Mouse (Mus musculus): ENCODE data around the gene Gm28042. TPM values are rescaled to one million over a fixed set of nuclear protein-coding genes. Genes with fewer than 3 reads are reported as not detected.

Gene Gm28042
- 0.57 to 1.3 TPM in 2 of 3 replicates, not detected in the other for total RNA-seq (2017)

DNA sequence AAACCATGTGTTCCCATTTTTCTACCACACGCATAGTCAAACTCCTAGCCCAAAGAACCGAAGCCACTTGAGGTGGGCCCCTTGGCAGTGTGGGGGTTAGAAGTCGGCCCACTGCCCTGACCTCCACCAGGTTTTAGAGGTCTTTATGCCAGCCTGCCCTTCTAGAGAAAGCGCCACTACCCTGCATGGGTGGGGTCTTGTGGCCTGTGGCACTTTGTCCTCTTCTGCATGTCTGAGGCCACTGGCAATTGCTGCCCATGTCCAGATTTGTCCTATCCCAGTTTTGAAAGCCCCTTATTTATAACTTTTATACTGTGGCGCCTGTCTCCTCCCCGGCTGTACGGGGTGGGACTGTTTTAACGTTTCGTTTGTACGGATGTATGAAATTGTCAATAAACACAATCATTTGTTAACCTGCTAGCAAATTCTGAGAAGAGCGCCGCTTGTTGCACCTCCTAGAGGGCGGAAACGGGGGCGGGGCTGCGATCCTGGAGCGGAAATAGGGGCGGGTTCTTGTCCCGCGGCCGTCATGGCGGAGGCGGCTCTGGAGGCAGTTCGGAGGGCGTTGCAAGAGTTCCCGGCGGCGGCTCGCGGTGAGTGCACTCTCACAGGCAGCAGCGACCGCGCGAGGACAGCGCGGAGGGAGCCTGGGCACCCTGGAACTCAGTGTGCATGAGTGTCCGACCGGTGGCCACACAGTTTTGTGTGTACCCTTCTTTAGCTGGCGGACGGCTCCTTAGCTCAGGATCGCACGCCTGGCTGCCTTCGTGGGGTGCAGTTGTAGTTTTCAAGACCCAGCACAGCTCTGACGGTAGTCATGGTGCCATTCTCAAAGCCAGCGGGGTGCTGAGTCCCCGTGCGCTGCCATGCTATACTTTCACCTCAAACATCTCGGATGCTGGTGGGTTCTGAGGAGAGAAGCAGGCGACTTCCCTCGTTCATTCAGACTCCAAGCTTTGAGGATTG lies at the start of gene Gm28042, which contains the start of gene Jmjd7:
Gene Gm28042 (plus strand): TSS at position 510 of the 966 bp plus-strand sequence.
Gene Jmjd7 (plus strand): TSS at position 500 of the 966 bp plus-strand sequence.
- peak; percentile 90 for ATAC-seq (replicated peaks; ENCODE audit: insufficient number of reproducible peaks, low FRiP score, low TSS enrichment, poor library complexity, severe bottlenecking)

GRCm38 (mm10) chr2:119980343-119980986 lies 46.8 kb upstream of the Gm28042 start:
- ATAC-seq (replicated peaks; ENCODE audit: insufficient number of reproducible peaks, low FRiP score, low TSS enrichment, poor library complexity, severe bottlenecking) = no peak

DNA sequence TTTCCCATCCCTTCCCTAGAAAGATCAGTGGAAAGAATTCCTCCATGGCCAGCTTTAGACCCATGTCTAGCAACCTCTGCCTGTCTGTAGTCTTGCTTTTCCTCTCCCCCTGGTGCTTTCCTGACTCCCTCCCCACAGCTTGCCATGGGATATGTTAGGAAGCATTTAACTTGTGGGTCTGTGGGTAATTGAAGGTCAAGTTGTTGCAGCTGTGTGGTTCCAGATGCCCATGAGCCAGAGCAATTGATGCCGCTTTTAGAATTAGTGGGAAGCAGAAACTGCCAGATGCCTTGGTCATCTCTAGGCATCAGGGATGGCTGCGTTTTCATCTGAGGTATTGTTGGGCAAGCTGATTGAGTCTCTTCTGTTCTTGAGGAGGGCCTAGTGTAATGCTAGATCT lies 45.7 kb upstream of the Gm28042 start:
- no peak for ATAC-seq (replicated peaks; ENCODE audit: insufficient number of reproducible peaks, low FRiP score, low TSS enrichment, poor library complexity, severe bottlenecking)

- no peak for ATAC-seq (replicated peaks; ENCODE audit: insufficient number of reproducible peaks, low FRiP score, low TSS enrichment, poor library complexity, severe bottlenecking)
Measured at GRCm38 (mm10) chr2:119985871-119986270, 41.4 kb upstream of the Gm28042 start.

GRCm38 (mm10) chr2:119986369-119986768 lies 40.9 kb upstream of the Gm28042 start:
- ATAC-seq (replicated peaks; ENCODE audit: insufficient number of reproducible peaks, low FRiP score, low TSS enrichment, poor library complexity, severe bottlenecking) = no peak

DNA sequence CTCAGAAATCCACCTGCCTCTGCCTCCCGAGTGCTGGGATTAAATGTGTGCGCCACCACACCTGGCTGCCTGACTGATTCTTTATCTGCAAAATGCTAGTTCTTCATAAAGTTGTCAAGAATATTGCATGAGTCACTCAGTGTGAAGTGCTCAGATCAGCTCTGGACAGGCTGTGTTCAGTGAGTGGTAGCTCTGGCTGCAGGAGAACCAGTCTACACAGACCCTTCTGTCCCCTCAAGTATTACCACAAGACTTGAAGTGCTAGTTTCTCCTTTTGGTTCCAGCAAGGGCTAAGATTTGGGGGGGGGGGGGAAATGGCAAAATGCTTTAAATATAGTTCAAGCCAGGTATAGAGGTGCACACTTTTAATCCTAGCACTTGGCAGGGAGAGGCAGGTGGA lies 39.9 kb upstream of the Gm28042 start:
- no peak for ATAC-seq (replicated peaks; ENCODE audit: insufficient number of reproducible peaks, low FRiP score, low TSS enrichment, poor library complexity, severe bottlenecking)

- no peak for ATAC-seq (replicated peaks; ENCODE audit: insufficient number of reproducible peaks, low FRiP score, low TSS enrichment, poor library complexity, severe bottlenecking)
Measured at GRCm38 (mm10) chr2:119988952-119989351, 38.3 kb upstream of the Gm28042 start.

DNA sequence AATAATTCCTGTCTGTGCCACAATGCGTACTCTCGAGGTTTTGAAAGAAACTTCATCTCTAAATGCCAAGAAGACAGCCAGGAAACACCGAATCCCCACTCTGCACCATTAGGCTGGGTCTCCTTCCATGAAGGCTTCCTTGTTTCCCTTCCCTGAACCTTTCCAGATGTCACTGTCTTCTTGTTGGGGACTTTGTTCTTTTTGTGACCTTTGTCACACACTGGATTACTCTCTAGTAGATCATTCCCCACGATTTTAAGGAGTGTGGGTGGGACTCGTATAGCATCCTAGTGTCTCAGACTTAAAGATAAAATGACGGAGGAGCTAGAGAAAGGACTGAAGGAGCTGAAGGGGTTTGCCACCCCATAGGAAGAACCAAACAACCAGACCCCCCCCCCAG lies 36.4 kb upstream of the Gm28042 start:
- ATAC-seq (replicated peaks; ENCODE audit: insufficient number of reproducible peaks, low FRiP score, low TSS enrichment, poor library complexity, severe bottlenecking) = no peak

DNA sequence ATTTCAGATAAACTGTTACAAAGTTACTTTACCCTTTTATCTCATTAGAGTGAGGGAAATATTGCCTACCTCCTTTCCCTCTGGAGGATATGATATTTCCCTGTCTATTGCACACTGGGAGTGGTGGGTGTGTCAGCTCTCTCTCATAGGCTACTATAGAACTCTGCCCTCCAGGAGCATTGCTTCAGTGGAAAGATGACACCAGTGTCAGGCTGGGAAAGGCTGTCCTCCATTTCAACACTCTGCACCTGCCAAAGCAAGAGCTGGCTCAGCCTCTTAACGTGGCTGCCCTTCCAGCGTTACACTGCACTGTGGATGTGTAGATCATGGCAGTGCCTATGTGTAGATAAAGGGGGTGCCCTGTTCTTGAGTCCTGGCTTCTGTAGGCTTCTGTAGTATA lies 34.9 kb upstream of the Gm28042 start:
- no peak for ATAC-seq (replicated peaks; ENCODE audit: insufficient number of reproducible peaks, low FRiP score, low TSS enrichment, poor library complexity, severe bottlenecking)

DNA sequence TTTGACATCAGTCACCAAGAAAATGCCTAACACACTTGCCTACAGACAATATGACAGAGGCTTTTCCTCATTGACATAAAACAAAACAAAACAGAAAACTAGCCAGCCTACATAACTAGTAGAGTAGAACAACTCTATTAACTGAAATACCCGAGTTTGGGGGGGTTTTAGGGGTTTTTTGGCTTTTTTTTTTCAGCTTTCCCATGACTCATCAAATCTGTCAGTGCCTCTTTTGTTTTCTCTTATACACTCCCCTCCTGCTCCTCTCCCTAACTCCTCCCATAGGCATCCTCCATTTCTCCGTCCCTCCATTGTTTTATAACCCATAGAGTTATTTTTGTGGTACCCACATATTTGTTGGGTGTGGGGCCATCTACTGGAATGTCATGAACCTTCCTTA lies 33.8 kb upstream of the Gm28042 start:
- ATAC-seq (replicated peaks; ENCODE audit: insufficient number of reproducible peaks, low FRiP score, low TSS enrichment, poor library complexity, severe bottlenecking) = no peak

DNA sequence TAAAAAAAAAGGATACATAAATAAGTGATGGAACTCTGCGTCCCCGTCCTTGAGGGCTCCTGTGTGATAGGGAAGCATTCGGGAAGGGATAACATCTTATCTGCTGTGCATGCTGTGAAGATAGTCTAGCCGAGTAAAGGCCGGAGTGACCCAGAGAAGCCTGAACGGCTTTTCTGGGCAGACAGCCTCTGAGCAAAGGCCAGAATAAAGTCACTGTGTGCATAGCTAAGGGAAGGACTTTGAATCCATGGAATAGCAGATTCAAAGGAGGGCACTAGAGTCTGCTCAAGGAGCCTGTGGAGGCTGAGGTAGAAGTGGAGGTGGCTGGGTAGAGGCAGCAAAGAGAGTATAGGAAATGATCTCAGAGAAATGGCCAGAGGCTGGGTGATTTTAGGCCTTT lies 32.5 kb upstream of the Gm28042 start:
- no peak for ATAC-seq (replicated peaks; ENCODE audit: insufficient number of reproducible peaks, low FRiP score, low TSS enrichment, poor library complexity, severe bottlenecking)

DNA sequence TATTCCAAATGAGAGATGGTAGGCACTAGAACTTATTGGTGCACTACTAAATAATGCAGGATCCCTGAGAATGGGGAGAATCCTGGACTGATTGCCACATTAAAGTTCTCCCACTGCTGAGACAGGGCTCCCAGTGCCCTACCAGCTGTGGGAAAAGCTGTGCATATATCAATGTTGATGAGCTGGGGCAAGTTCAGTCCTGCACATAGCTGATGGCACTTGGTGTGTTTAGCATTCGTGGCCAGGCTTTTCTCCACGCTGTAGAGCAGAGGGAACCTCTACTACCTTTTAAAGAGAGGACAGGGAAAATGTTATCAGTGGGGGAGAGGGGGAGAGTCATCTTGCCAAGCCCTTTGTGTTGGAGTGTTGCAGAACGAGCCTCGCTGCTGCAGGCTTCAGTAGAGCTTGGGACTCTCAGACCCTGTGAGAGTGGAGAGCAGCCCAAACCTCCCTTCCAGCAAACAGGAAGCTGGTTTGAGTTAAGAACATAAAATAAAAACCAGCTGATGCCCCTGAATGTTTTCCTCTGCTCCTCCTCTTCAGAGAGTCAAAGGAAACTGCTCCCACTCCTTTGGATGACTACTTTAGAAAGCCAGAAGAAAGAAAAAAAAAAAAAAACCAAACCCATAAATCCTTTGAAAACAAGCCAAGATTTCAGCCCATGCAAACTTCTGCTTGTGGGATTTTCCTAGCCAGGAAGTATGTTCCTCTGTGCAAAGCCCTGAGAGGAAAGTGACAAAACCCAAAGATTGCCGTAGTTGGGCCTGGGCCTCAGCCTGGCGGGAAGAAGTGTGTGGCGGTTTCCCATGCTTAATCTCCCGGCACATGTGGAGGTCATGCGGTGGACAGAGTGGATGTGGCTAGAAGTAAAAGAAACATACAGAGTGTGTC lies 31.7 kb upstream of the Gm28042 start:
- ATAC-seq (replicated peaks; ENCODE audit: insufficient number of reproducible peaks, low FRiP score, low TSS enrichment, poor library complexity, severe bottlenecking) = no peak

- no peak for ATAC-seq (replicated peaks; ENCODE audit: insufficient number of reproducible peaks, low FRiP score, low TSS enrichment, poor library complexity, severe bottlenecking)
Measured at GRCm38 (mm10) chr2:119997354-119997753, 29.9 kb upstream of the Gm28042 start.

DNA sequence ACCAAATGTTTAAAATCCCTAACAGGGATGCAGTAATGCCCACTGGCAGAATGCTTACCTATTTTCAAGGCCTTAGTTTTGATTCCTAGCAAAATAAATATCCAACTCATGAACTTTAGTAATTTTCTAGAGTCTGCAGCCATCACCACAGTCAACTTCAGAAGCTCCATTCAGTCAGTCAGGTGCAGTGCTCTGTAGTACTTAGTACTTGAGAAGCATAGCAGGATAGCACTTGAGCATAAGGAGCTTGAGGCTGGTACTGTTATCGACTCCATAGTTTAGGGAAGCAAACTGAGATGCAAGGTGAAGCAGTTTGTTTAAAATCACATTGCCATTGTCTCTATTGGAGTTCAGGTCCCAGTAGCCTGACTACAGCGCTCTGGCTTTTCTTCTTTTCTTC lies 27.6 kb upstream of the Gm28042 start:
- no peak for ATAC-seq (replicated peaks; ENCODE audit: insufficient number of reproducible peaks, low FRiP score, low TSS enrichment, poor library complexity, severe bottlenecking)

- no peak for ATAC-seq (replicated peaks; ENCODE audit: insufficient number of reproducible peaks, low FRiP score, low TSS enrichment, poor library complexity, severe bottlenecking)
Measured at GRCm38 (mm10) chr2:120000882-120001584, 26.3 kb upstream of the Gm28042 start.

GRCm38 (mm10) chr2:120001956-120002355 lies 25.3 kb upstream of the Gm28042 start:
- ATAC-seq (replicated peaks; ENCODE audit: insufficient number of reproducible peaks, low FRiP score, low TSS enrichment, poor library complexity, severe bottlenecking) = no peak

GRCm38 (mm10) chr2:120003970-120004369 lies 23.3 kb upstream of the Gm28042 start:
- no peak for ATAC-seq (replicated peaks; ENCODE audit: insufficient number of reproducible peaks, low FRiP score, low TSS enrichment, poor library complexity, severe bottlenecking)

DNA sequence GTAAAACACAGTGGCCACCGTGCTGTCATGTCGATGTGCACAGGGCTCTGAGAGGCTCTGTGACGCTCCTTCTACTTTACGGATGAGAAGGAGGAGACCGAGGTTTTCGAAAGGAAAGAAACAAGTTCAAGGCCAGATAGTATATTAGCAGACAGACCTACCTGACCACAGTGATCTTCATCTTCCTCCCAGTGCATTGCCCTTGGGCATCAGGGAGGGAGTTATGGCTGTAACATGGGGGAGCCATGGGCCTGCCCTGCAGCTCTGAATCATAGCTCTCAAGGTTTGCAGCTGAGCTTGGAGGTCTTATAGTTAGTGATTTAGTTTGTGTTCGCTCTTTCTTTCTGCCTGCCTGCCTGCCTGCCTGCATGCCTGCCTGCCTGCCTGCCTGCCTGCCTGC lies 20.6 kb upstream of the Gm28042 start:
- no peak for ATAC-seq (replicated peaks; ENCODE audit: insufficient number of reproducible peaks, low FRiP score, low TSS enrichment, poor library complexity, severe bottlenecking)

All from monocyte, adult 5-6 weeks (primary cell).